Mouse (Mus musculus): ENCODE data around the gene Hirip3.

GRCm38 (mm10) chr7:126863791-126864190, 2.0 kb downstream of the Hirip3 start:
- TF ChIP-seq CTCF (IDR thresholded peaks at IDR 0.05; ENCODE audit: low read depth, low read length) (no peak), GATA1 (IDR thresholded peaks at IDR 0.05; ENCODE audit: borderline replicate concordance, low read length) (no peak), GATA2 (IDR thresholded peaks at IDR 0.05; ENCODE audit: borderline replicate concordance, low read depth, low read length) (no peak), TAL1 (conservative IDR thresholded peaks at IDR 0.05; ENCODE audit: low read depth, low read length) (no peak)
